Mouse (Mus musculus) CH12.LX (cell line): ENCODE data around the gene Clk4.

Experiments used
- CHD2 ChIP-seq: IDR thresholded peaks from 2 replicates; pipeline ENCODE4 v1.6.1; 2011; ENCODE audit warnings: low read length, improper control_type of control experiment
- CTCF ChIP-seq, 2 experiments: IDR thresholded peaks in 1 of 2; conservative IDR thresholded peaks in 1 of 2; 2 replicates each; pipeline ENCODE4 v1.5.1; 2011 to 2012; ENCODE audit warnings: low read depth in 2 of 2, low read length in 2 of 2, improper control_type of control experiment in 1 of 2, inconsistent platforms in 1 of 2, mild to moderate bottlenecking in 1 of 2, moderate library complexity in 1 of 2
- ETS1 ChIP-seq: conservative IDR thresholded peaks from 2 replicates; pipeline ENCODE4 v1.6.1; 2012; ENCODE audit warnings: low read depth, mild to moderate bottlenecking, inconsistent platforms, low read length, improper control_type of control experiment, moderate library complexity
- KAT2A ChIP-seq: IDR thresholded peaks from 2 replicates; pipeline ENCODE4 v1.6.1; 2012; ENCODE audit warnings: low read length, improper control_type of control experiment, inconsistent platforms; ENCODE audit not compliant: insufficient replicate concordance
- MAFK ChIP-seq: IDR thresholded peaks from 2 replicates; pipeline ENCODE4 v1.6.1; 2011; ENCODE audit warnings: low read length, improper control_type of control experiment; ENCODE audit not compliant: insufficient replicate concordance
- POLR2A ChIP-seq: IDR thresholded peaks from 2 replicates; pipeline ENCODE4 v1.6.1; 2011; ENCODE audit warnings: low read depth, mild to moderate bottlenecking, improper control_type of control experiment, low read length
- SIN3A ChIP-seq: IDR thresholded peaks from 2 replicates; pipeline ENCODE4 v1.6.1; 2012; ENCODE audit warnings: low read length, improper control_type of control experiment, inconsistent platforms
- TBP ChIP-seq: conservative IDR thresholded peaks from 2 replicates; pipeline ENCODE4 v1.6.1; 2011; ENCODE audit warnings: low read depth, low read length, improper control_type of control experiment
- USF1 ChIP-seq: IDR thresholded peaks from 2 replicates; pipeline ENCODE4 v1.6.1; 2014; ENCODE audit warnings: low read depth, mild to moderate bottlenecking, inconsistent platforms, low read length, improper control_type of control experiment
- ZC3H11A ChIP-seq: IDR thresholded peaks from 2 replicates; pipeline ENCODE4 v1.6.1; 2012; ENCODE audit warnings: low read depth, mild to moderate bottlenecking, inconsistent platforms, low read length, improper control_type of control experiment
- ZMIZ1 ChIP-seq: IDR thresholded peaks from 2 replicates; pipeline ENCODE4 v1.6.1; 2012; ENCODE audit warnings: low read depth, mild to moderate bottlenecking, inconsistent platforms, low read length, improper control_type of control experiment

GRCm38 (mm10) chr11:51257006-51257405, 4.5 kb upstream of the Clk4 start:
- TF ChIP-seq CTCF (conservative IDR thresholded peaks at IDR 0.05 in 1 of 2, IDR thresholded peaks at IDR 0.05 in 1 of 2; ENCODE audit: low read depth in 2 of 2, low read length in 2 of 2) (no peak), ZMIZ1 (no peak), CHD2 (no peak), USF1 (no peak), ETS1 (no peak), MAFK (no peak), ZC3H11A (no peak), SIN3A (no peak), KAT2A (no peak), POLR2A (no peak), TBP (no peak)
